Comparison of ENCODE assay signal across 19 mouse cellular contexts in genomic region chr10:63348291-63348690, GRCm38 (mm10). TPM values are rescaled to one million over a fixed set of nuclear protein-coding genes. Genes with fewer than 3 reads are reported as not detected.
DNase-seq lines count a peak whose midpoint lies in the region; ATAC-seq and TF ChIP-seq lines count a peak whose summit lies in the region.
"Had no signal": no experiment of that assay in that cellular context is flagged by ENCODE, and none has a peak within 500 bp of the region (broad histone marks: within the 10 kb centered on the region; RNA-seq: fewer than 3 reads in every experiment).

No protein-coding gene starts in this region.

- H3K4me1 ChIP-seq in forebrain, embryonic 10.5 days = peaks cover 15% of the 10 kb centered on the region
- no peaks in the 10 kb centered on the region for H3K4me1 ChIP-seq in forebrain, embryonic 13.5 days
- no peaks in the 10 kb centered on the region for H3K4me1 ChIP-seq in kidney, embryonic 16.5 days (ENCODE audit: insufficient read depth, low read length)
- H3K4me1 ChIP-seq in liver, postnatal 0 days (ENCODE audit: insufficient read depth) = no peaks in the 10 kb centered on the region
- H3K4me1 ChIP-seq: embryonic facial prominence, embryonic 12.5 days; heart, embryonic 12.5 days had no signal

- no peaks in the 10 kb centered on the region for H3K27me3 ChIP-seq in forebrain, embryonic 10.5 days (ENCODE audit: poor library complexity, severe bottlenecking)
- H3K27me3 ChIP-seq in forebrain, embryonic 13.5 days = no peaks in the 10 kb centered on the region
- no peaks in the 10 kb centered on the region for H3K27me3 ChIP-seq in kidney, embryonic 16.5 days (ENCODE audit: insufficient read depth, low read length)
- H3K27me3 ChIP-seq in liver, postnatal 0 days (ENCODE audit: insufficient read depth, low read length) = no peaks in the 10 kb centered on the region
- H3K27me3 ChIP-seq: embryonic facial prominence, embryonic 12.5 days had no signal

- 31% methylated on average over 3 of the region's 3 CpGs for whole genome bisulfite sequencing in forebrain, embryonic 10.5 days
- 39% methylated on average over 3 of the region's 3 CpGs for WGBS in forebrain, embryonic 13.5 days
- WGBS in kidney, embryonic 16.5 days = 70% methylated on average over 3 of the region's 3 CpGs
- WGBS in liver, postnatal 0 days (ENCODE audit: insufficient replicate concordance) = 72% methylated on average over 3 of the region's 3 CpGs

- no peak for DNase-seq in forebrain, embryonic 10.5 days (ENCODE audit: extremely low spot score, low spot score)
- DNase-seq in kidney, postnatal 36 days = no peak
- peak; percentile 69 for DNase-seq in ES-CJ7 (ENCODE audit: low read depth, low spot score)
- no peak for DNase-seq in left cerebral cortex, postnatal 36 days (ENCODE audit: low spot score in 2 of 2)
- DNase-seq in liver, postnatal 0 days = no peak
- DNase-seq: adrenal gland, postnatal 10 days; cerebellum, adult 11-12 months; cerebellum, adult 9-10 months; gastrocnemius, postnatal 36 days; heart, adult 18-20 months; heart, postnatal 36 days had no signal

- TF ChIP-seq CTCF in liver, postnatal 0 days (IDR thresholded peaks at IDR 0.05; ENCODE audit: low read depth) = no peak

- intact Hi-C loops in left cerebral cortex, postnatal 36 days (cut with DNase I) = no loop called here

- no peak overlapping the region for H3K9ac ChIP-seq in forebrain, embryonic 13.5 days
- no peak overlapping the region for H3K9ac ChIP-seq in kidney, embryonic 16.5 days (replicated peaks; ENCODE audit: low read length)
- H3K9ac ChIP-seq in liver, postnatal 0 days (replicated peaks) = no peak overlapping the region
- H3K9ac ChIP-seq: embryonic facial prominence, embryonic 12.5 days; heart, embryonic 12.5 days had no signal

- no peak overlapping the region for H3K4me3 ChIP-seq in forebrain, embryonic 10.5 days
- H3K4me3 ChIP-seq in forebrain, embryonic 13.5 days = no peak overlapping the region
- H3K4me3 ChIP-seq in kidney, embryonic 16.5 days (ENCODE audit: low read length) = no peak overlapping the region
- H3K4me3 ChIP-seq in liver, postnatal 0 days (ENCODE audit: low read depth, low read length) = no peak overlapping the region
- H3K4me3 ChIP-seq: embryonic facial prominence, embryonic 12.5 days; heart, embryonic 12.5 days had no signal

- ATAC-seq in forebrain, embryonic 13.5 days = no peak
- peak; percentile 9; the same call in 1 of the 2 replicates for ATAC-seq in kidney, embryonic 16.5 days (ENCODE audit: low FRiP score, low TSS enrichment)
- no peak for ATAC-seq in liver, postnatal 0 days
- ATAC-seq: forebrain, embryonic 14.5 days; hindbrain, embryonic 16.5 days; inflammation-experienced regulatory T-cells, adult 6 months; intestine, postnatal 0 days had no signal

- no peak for TF ChIP-seq EP300 in liver, postnatal 0 days (IDR thresholded peaks at IDR 0.05; ENCODE audit: low read depth)

- no peaks in the 10 kb centered on the region for H3K36me3 ChIP-seq in forebrain, embryonic 10.5 days (replicated peaks)
- H3K36me3 ChIP-seq in forebrain, embryonic 13.5 days (ENCODE audit: poor library complexity, severe bottlenecking) = no peaks in the 10 kb centered on the region
- H3K36me3 ChIP-seq in kidney, embryonic 16.5 days (ENCODE audit: insufficient read depth, low read length) = no peaks in the 10 kb centered on the region
- no peaks in the 10 kb centered on the region for H3K36me3 ChIP-seq in liver, postnatal 0 days (replicated peaks; ENCODE audit: insufficient read depth, low read length)
- H3K36me3 ChIP-seq: embryonic facial prominence, embryonic 12.5 days; heart, embryonic 12.5 days had no signal

- H3K9me3 ChIP-seq in forebrain, embryonic 10.5 days = no peaks in the 10 kb centered on the region
- no peaks in the 10 kb centered on the region for H3K9me3 ChIP-seq in forebrain, embryonic 13.5 days (replicated peaks)
- no peaks in the 10 kb centered on the region; the same call in 1 of the 2 replicates for H3K9me3 ChIP-seq in kidney, embryonic 16.5 days (ENCODE audit: low read length)
- H3K9me3 ChIP-seq in liver, postnatal 0 days (ENCODE audit: low read length) = peaks cover 3% of the 10 kb centered on the region
- H3K9me3 ChIP-seq: embryonic facial prominence, embryonic 12.5 days had no signal

- H3K27ac ChIP-seq in forebrain, embryonic 10.5 days = 0 out of 2 replicates have a peak overlapping the region, but pooled peaks have one; percentile 11
- no peak overlapping the region for H3K27ac ChIP-seq in forebrain, embryonic 13.5 days
- no peak overlapping the region for H3K27ac ChIP-seq in kidney, embryonic 16.5 days (ENCODE audit: low read length)
- no peak overlapping the region for H3K27ac ChIP-seq in liver, postnatal 0 days (ENCODE audit: low read depth)
- H3K27ac ChIP-seq: embryonic facial prominence, embryonic 12.5 days had no signal

- H3K4me2 ChIP-seq in forebrain, embryonic 13.5 days = no peak overlapping the region
- no peak overlapping the region for H3K4me2 ChIP-seq in kidney, embryonic 16.5 days (replicated peaks; ENCODE audit: low read depth, low read length)
- H3K4me2 ChIP-seq in liver, postnatal 0 days (ENCODE audit: low read depth, low read length) = no peak overlapping the region
- H3K4me2 ChIP-seq: embryonic facial prominence, embryonic 12.5 days; heart, embryonic 12.5 days had no signal

RNA-seq across cellular contexts. Expression of gene Sirt1, which starts 33.2 kb away (rescaled TPM):
- 5.4 and 6.8 TPM in 2 replicates for polyA plus RNA-seq in forebrain, embryonic 10.5 days (2016; fragmentation: Nextera tagmentation; extraction: Ambion mirVana)
- polyA plus RNA-seq in forebrain, embryonic 13.5 days (2015; fragmentation: Nextera tagmentation; extraction: Ambion mirVana) = 5.0 and 5.3 TPM in 2 replicates
- 4.1 and 5.4 TPM in 2 replicates for polyA plus RNA-seq in kidney, embryonic 16.5 days (2015; fragmentation: Nextera tagmentation; extraction: Ambion mirVana)
- total RNA-seq in left cerebral cortex, postnatal 36 days (2021) = 10 to 100 TPM; 12.4 to 16.1 TPM
- 2.8 and 3.1 TPM in 2 replicates for polyA plus RNA-seq in liver, postnatal 0 days (2015; fragmentation: Nextera tagmentation; extraction: Ambion mirVana)

RNA-seq across cellular contexts. Expression of gene Dnajc12, which starts 34.0 kb away (rescaled TPM):
- 9.6 and 9.9 TPM in 2 replicates for polyA plus RNA-seq in forebrain, embryonic 10.5 days (2016; fragmentation: Nextera tagmentation; extraction: Ambion mirVana)
- polyA plus RNA-seq in forebrain, embryonic 13.5 days (2015; fragmentation: Nextera tagmentation; extraction: Ambion mirVana) = 8.3 and 9.1 TPM in 2 replicates
- 10.3 and 16.3 TPM in 2 replicates for polyA plus RNA-seq in kidney, embryonic 16.5 days (2015; fragmentation: Nextera tagmentation; extraction: Ambion mirVana)
- total RNA-seq in left cerebral cortex, postnatal 36 days (2021) = 10 to 100 TPM; 21.7 to 22.0 TPM
- 14.8 and 15.4 TPM in 2 replicates for polyA plus RNA-seq in liver, postnatal 0 days (2015; fragmentation: Nextera tagmentation; extraction: Ambion mirVana)
